Mouse (Mus musculus) MEL (cell line): ENCODE measurements around the gene Stk4.

Experiments
- CHD1 ChIP-seq: IDR thresholded peaks from 2 replicates; pipeline ENCODE4 v1.6.1; 2012; ENCODE audit warnings: low read depth, mild to moderate bottlenecking, inconsistent platforms, low read length, improper control_type of control experiment
- CTCF ChIP-seq, 3 experiments: IDR thresholded peaks in 2 of 3; conservative IDR thresholded peaks in 1 of 3; 2 replicates each; pipeline ENCODE4 v1.5.1; 2011 to 2012; ENCODE audit warnings: low read length in 3 of 3, low read depth in 2 of 3, mild to moderate bottlenecking in 2 of 3, improper control_type of control experiment in 1 of 3, inconsistent platforms in 1 of 3, mixed read lengths in 1 of 3, moderate library complexity in 1 of 3; ENCODE audit not compliant: control insufficient read depth in 1 of 3, insufficient read depth in 1 of 3, poor library complexity in 1 of 3, severe bottlenecking in 1 of 3
- EP300 ChIP-seq, 2 experiments: IDR thresholded peaks; 2 replicates each; pipeline ENCODE4 v1.6.1; 2011; ENCODE audit warnings: improper control_type of control experiment in 2 of 2, low read length in 2 of 2, low read depth in 1 of 2, mild to moderate bottlenecking in 1 of 2
- GABPA ChIP-seq: IDR thresholded peaks from 2 replicates; pipeline ENCODE4 v1.6.1; 2012; ENCODE audit warnings: low read depth, mild to moderate bottlenecking, inconsistent platforms, low read length, improper control_type of control experiment, moderate library complexity
- GATA1 ChIP-seq: IDR thresholded peaks from 2 replicates; pipeline ENCODE4 v1.6.1; 2011; ENCODE audit warnings: low read depth, low read length, improper control_type of control experiment
- HCFC1 ChIP-seq: IDR thresholded peaks from 2 replicates; pipeline ENCODE4 v1.6.1; 2012; ENCODE audit warnings: low read depth, mild to moderate bottlenecking, inconsistent platforms, low read length, improper control_type of control experiment, moderate library complexity
- MAFK ChIP-seq: IDR thresholded peaks from 2 replicates; pipeline ENCODE4 v1.6.1; 2011; ENCODE audit warnings: low read depth, mild to moderate bottlenecking, low read length, improper control_type of control experiment, borderline replicate concordance
- MYC ChIP-seq: IDR thresholded peaks from 2 replicates; pipeline ENCODE4 v1.6.1; 2011; ENCODE audit warnings: low read depth, mild to moderate bottlenecking, low read length, improper control_type of control experiment, moderate library complexity
- NELFE ChIP-seq: IDR thresholded peaks from 2 replicates; pipeline ENCODE4 v1.6.1; 2011; ENCODE audit warnings: low read depth, low read length, improper control_type of control experiment
- POLR2A ChIP-seq, 2 experiments: IDR thresholded peaks; 2 replicates each; pipeline ENCODE4 v1.6.1; 2011 to 2012; ENCODE audit warnings: low read length in 2 of 2, mild to moderate bottlenecking in 2 of 2, control low read depth in 1 of 2, improper control_type of control experiment in 1 of 2, low read depth in 1 of 2, moderate library complexity in 1 of 2; ENCODE audit not compliant: control insufficient read depth in 1 of 2, insufficient read depth in 1 of 2, poor library complexity in 1 of 2
- TAL1 ChIP-seq: IDR thresholded peaks from 2 replicates; pipeline ENCODE4 v1.6.1; 2012; ENCODE audit warnings: mild to moderate bottlenecking, inconsistent platforms, low read length, moderate library complexity, mixed read lengths
- ZC3H11A ChIP-seq: IDR thresholded peaks from 2 replicates; pipeline ENCODE4 v1.6.1; 2012; ENCODE audit warnings: low read depth, mild to moderate bottlenecking, inconsistent platforms, low read length, improper control_type of control experiment

GRCm38 (mm10) chr2:164075088-164075487 is 5.0 kb downstream of the Stk4 start:
- TF ChIP-seq CTCF (IDR thresholded peaks at IDR 0.05 in 2 of 3, conservative IDR thresholded peaks at IDR 0.05 in 1 of 3; ENCODE audit: control insufficient read depth in 1 of 3, insufficient read depth in 1 of 3, low read depth in 2 of 3, low read length in 3 of 3, poor library complexity in 1 of 3, severe bottlenecking in 1 of 3) (no peak), MYC (no peak; the same call in 1 of the 2 replicates), GABPA (no peak), EP300 (IDR thresholded peaks at IDR 0.05; ENCODE audit: low read depth in 1 of 2, low read length in 2 of 2) (no peak), POLR2A (IDR thresholded peaks at IDR 0.05; ENCODE audit: control insufficient read depth in 1 of 2, insufficient read depth in 1 of 2, low read depth in 1 of 2, low read length in 2 of 2, poor library complexity in 1 of 2) (peak in 1 of 2 experiments; percentile 17; a peak in 1 of 4 replicates), MAFK (no peak), GATA1 (no peak), ZC3H11A (no peak), NELFE (no peak), CHD1 (no peak; the same call in 1 of the 2 replicates), TAL1 (no peak), HCFC1 (peak; percentile 63)
